Mouse (Mus musculus) fat pad, adult 2 months (tissue): ENCODE results near the gene Ankrd52.
A peak's percentile ranks its signal among the peaks of the same experiment; 100 is the strongest.

Experiments used
- DNase-seq: peaks from one replicate; pipeline ENCODE4 v3.0.0-alpha.2; 2011; ENCODE audit warnings: low read depth, low spot score; ENCODE audit errors: extremely low read depth

Ankrd52 gene

GRCm38 (mm10) chr10:128436376-128436775 lies 59.5 kb downstream of the Ankrd52 start:
- DNase-seq: no peak

- no peak for DNase-seq
Measured at GRCm38 (mm10) chr10:128438675-128439279, 61.9 kb downstream of the Ankrd52 start.

GRCm38 (mm10) chr10:128440407-128440806 lies 63.5 kb downstream of the Ankrd52 start:
- DNase-seq: no peak

GRCm38 (mm10) chr10:128441324-128442119 lies 64.6 kb downstream of the Ankrd52 start:
- DNase-seq: no peak

GRCm38 (mm10) chr10:128442718-128443117 lies 65.8 kb downstream of the Ankrd52 start:
- peak; percentile 71 for DNase-seq

- DNase-seq: no peak
Measured at GRCm38 (mm10) chr10:128444354-128444753, 67.4 kb downstream of the Ankrd52 start.

- DNase-seq: no peak
Measured at GRCm38 (mm10) chr10:128445407-128445806, 68.5 kb downstream of the Ankrd52 start.

- peak; percentile 95 for DNase-seq
Measured at GRCm38 (mm10) chr10:128451014-128451413, 74.1 kb downstream of the Ankrd52 start.

- DNase-seq: no peak
Measured at GRCm38 (mm10) chr10:128454471-128454870, 77.6 kb downstream of the Ankrd52 start.

GRCm38 (mm10) chr10:128455280-128455679 lies 78.4 kb downstream of the Ankrd52 start:
- no peak for DNase-seq

GRCm38 (mm10) chr10:128457676-128458075 lies 80.8 kb downstream of the Ankrd52 start:
- DNase-seq: no peak
